Mouse (Mus musculus) intestine, embryonic 15.5 days (tissue): ENCODE results near the gene Dhdh. TPM values are rescaled to one million over a fixed set of nuclear protein-coding genes. Genes with fewer than 3 reads are reported as not detected.
"Not testable (repeated sequence)": the region's sequence is repeated elsewhere in the genome, so short reads cannot be mapped to it uniquely, and the experiment has no call there.

Experiments used
- ATAC-seq: fragments of 200-750 bp; cut with Nextera tagmentation; 2 replicates; pipeline ENCODE4 v1.8.0; 2017; ENCODE audit warnings: moderate TSS enrichment, moderate library complexity
- H3K27ac ChIP-seq: fragments of 300-500 bp; sonication (generic); 2 replicates; pipeline ENCODE4 v1.5.1; 2015; ENCODE audit warnings: mild to moderate bottlenecking, inconsistent platforms
- H3K27me3 ChIP-seq: fragments of 300-500 bp; sonication (generic); replicated peaks from 2 replicates; pipeline ENCODE4 v1.6.1; 2015; ENCODE audit warnings: inconsistent platforms
- H3K36me3 ChIP-seq: fragments of 300-500 bp; sonication (generic); 2 replicates; pipeline ENCODE4 v1.6.1; 2015; ENCODE audit warnings: inconsistent platforms
- H3K4me1 ChIP-seq: fragments of 300-500 bp; sonication (generic); replicated peaks from 2 replicates; pipeline ENCODE4 v1.6.1; 2015; ENCODE audit warnings: inconsistent platforms
- H3K4me2 ChIP-seq: fragments of 300-500 bp; sonication (generic); replicated peaks from 2 replicates; pipeline ENCODE4 v1.6.1; 2015; ENCODE audit warnings: mild to moderate bottlenecking, inconsistent platforms
- H3K4me3 ChIP-seq: fragments of 300-500 bp; sonication (generic); replicated peaks from 2 replicates; pipeline ENCODE4 v1.5.1; 2015; ENCODE audit warnings: inconsistent platforms
- H3K9ac ChIP-seq: fragments of 300-500 bp; sonication (generic); 2 replicates; pipeline ENCODE4 v1.6.1; 2015; ENCODE audit warnings: inconsistent platforms
- H3K9me3 ChIP-seq: fragments of 300-500 bp; sonication (generic); 2 replicates; pipeline ENCODE4 v1.6.1; 2016; ENCODE audit warnings: inconsistent platforms
- WGBS: fragments of 180-500 bp; shearing (Covaris S2); methylation state at CpG from one replicate; pipeline ENCODE4 v1.1.7; 2015; 5-methylcytosine and 5-hydroxymethylcytosine counted together
- polyA plus RNA-seq: library from polyadenylated mRNA; unstranded; fragments of >200 nt; fragmentation: Nextera tagmentation; extraction: Ambion mirVana; gene quantifications from 2 replicates; pipeline ENCODE4 v1.2.1, GENCODE M21; 2015

The Dhdh gene
- polyA plus RNA-seq, 1 experiment from 2014 or later: 2.7 TPM

- H3K27ac ChIP-seq, H3K36me3 ChIP-seq, H3K9me3 ChIP-seq, H3K9ac ChIP-seq, ATAC-seq, H3K4me2 ChIP-seq, H3K4me3 ChIP-seq, H3K27me3 ChIP-seq: not testable (repeated sequence)
- H3K4me1 ChIP-seq: peaks cover 11% of the 10 kb centered on the region; the same call in 1 of the 2 replicates
- 84% methylated on average over 5 of the region's 5 CpGs for whole genome bisulfite sequencing
These were observed 3.6 kb downstream of the Dhdh start for GRCm38 (mm10) chr7:45484985-45485384.

GRCm38 (mm10) chr7:45482166-45482565, 6.4 kb downstream of the Dhdh start:
- ATAC-seq: no peak
- no peaks in the 10 kb centered on the region for H3K27me3 ChIP-seq
- 73% methylated on average over 1 of the region's 1 CpGs for WGBS

DNA sequence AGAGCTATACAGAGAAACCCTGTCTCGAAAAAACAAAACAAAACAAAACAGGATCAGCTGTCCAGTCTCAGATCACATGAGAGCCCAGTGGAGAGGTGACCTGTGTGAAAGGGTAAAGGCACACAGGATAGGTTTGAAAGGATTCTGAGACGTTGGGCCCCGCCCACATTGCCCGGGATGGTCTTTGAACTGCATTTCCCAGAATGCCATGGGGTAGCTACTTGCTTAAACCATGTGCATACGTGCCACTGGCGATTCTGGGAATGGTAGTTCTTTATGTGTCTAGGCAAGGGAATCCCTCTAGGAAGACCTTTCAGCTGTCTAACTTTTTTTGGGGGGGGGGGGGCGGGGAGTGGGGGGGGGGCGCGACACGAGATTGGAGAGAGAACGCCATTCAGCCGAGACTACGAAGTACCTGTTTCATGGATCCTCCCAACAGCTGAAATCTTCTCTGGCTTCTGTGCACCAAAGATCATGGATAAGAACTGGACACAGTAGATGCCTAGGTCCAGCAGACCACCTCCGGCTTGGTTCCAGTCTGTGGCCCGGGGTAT, 7.2 kb downstream of the Dhdh start, which contains the start of gene Tulp2:
Gene Tulp2 (plus strand): TSS at position 504 of the 554 bp plus-strand sequence.
- 54% methylated on average over 15 of the region's 15 CpGs for whole genome bisulfite sequencing
- ATAC-seq: peak; percentile 76
- Histone ChIP-seq H3K27me3 (no peaks in the 10 kb centered on the region), H3K9ac (no peak within 1 kb of the TSS), H3K4me2 (no peak within 1 kb of the TSS), H3K9me3 (no peaks in the 10 kb centered on the region), H3K4me1 (no peaks in the 10 kb centered on the region), H3K4me3 (no peak within 1 kb of the TSS), H3K36me3 (no peaks in the 10 kb centered on the region), H3K27ac (no peak within 1 kb of the TSS)

More at GRCm38 (mm10) chr7:45482166-45482565, 6.4 kb downstream of the Dhdh start:
- Histone ChIP-seq H3K27ac (no peak overlapping the region), H3K9ac (no peak overlapping the region), H3K4me3 (no peak overlapping the region), H3K4me1 (no peaks in the 10 kb centered on the region), H3K36me3 (no peaks in the 10 kb centered on the region), H3K4me2 (no peak overlapping the region), H3K9me3 (no peaks in the 10 kb centered on the region)

DNA sequence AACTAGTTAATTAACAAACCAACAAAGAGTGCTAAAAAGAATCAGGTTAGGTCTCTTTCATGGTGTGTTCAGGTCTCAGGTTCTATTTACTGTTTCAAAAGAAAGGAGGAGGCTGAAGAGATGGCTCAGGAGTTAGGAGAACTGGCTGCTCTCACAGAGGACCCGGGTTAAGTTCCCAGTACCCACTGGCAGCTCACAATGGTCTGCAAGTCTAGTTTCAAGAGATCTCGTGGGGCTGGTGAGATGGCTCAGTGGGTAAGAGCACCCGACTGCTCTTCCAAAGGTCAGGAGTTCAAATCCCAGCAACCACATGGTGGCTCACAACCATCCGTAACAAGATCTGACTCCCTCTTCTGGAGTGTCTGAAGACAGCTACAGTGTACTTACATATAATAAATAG, 8.3 kb downstream of the Dhdh start:
- WGBS: 73% methylated on average over 4 of the region's 4 CpGs
- H3K27ac ChIP-seq, ATAC-seq, H3K27me3 ChIP-seq, H3K9me3 ChIP-seq, H3K4me3 ChIP-seq, H3K4me1 ChIP-seq, H3K9ac ChIP-seq, H3K4me2 ChIP-seq, H3K36me3 ChIP-seq: not testable (repeated sequence)

DNA sequence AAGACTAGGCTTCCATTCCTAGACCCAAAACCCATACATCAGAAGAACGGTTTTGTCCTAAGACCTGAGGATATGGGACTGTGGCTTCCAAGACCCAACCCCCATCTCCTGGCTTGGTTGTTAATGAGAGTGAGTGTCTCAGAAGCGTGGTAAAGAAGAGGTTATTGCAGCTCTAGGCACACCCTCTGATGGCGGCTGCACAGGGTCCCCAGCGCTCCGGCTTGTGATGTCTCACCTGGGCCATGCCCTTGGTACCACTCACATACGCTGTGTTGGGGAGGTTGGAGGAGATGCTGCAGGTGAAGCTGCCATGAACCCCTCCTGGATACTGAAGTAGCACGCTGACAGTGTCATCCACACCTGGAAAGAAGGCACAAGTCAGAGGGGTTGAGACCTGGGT, 9.8 kb downstream of the Dhdh start:
- no peaks in the 10 kb centered on the region for H3K36me3 ChIP-seq

GRCm38 (mm10) chr7:45477003-45477402, 11.6 kb downstream of the Dhdh start:
- ATAC-seq: no peak
- 10% methylated on average over 3 of the region's 3 CpGs for WGBS
- H3K4me1 ChIP-seq: 0 out of 2 replicates have a peak, but pooled peaks cover 2% of the 10 kb centered on the region
- H3K9ac ChIP-seq: no peak overlapping the region
- no peak overlapping the region for H3K27ac ChIP-seq
- H3K4me3 ChIP-seq: no peak overlapping the region
- no peaks in the 10 kb centered on the region for H3K9me3 ChIP-seq
- no peaks in the 10 kb centered on the region for H3K36me3 ChIP-seq
- no peak overlapping the region for H3K4me2 ChIP-seq
- H3K27me3 ChIP-seq: no peaks in the 10 kb centered on the region

More for the DNA sequence above, 9.8 kb downstream of the Dhdh start:
- no peak for ATAC-seq
- 92% methylated on average over 7 of the region's 7 CpGs for WGBS
- Histone ChIP-seq H3K27ac (no peak overlapping the region), H3K9me3 (no peaks in the 10 kb centered on the region), H3K4me3 (no peak overlapping the region), H3K27me3 (no peaks in the 10 kb centered on the region), H3K4me2 (no peak overlapping the region), H3K9ac (no peak overlapping the region), H3K4me1 (0 out of 2 replicates have a peak, but pooled peaks cover 2% of the 10 kb centered on the region)

DNA sequence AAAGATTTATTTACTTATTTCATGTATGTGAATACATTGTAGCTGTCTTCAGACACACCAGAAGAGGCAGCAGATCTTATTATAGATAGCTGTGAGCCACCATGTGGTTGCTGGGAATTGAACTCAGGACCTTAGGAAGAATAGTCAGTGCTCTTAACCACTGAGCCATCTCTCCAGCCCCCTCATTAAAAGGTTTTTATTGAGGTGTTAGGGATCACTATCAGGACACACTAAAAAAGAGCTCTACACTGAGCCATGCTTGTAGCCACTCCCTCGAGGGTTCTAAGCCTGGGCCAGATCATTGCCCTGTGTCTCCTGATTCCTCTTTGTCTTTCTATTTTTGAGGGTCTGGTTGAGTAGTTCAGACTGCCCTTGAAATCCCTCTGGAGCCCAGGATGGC, 12.2 kb downstream of the Dhdh start:
- 44% methylated on average over 1 of the region's 1 CpGs for WGBS
- 0 out of 2 replicates have a peak, but pooled peaks cover 2% of the 10 kb centered on the region for H3K4me1 ChIP-seq
- no peaks in the 10 kb centered on the region for H3K36me3 ChIP-seq
- H3K9ac ChIP-seq: no peak overlapping the region
- no peak overlapping the region for H3K27ac ChIP-seq
- no peak for ATAC-seq
- H3K27me3 ChIP-seq: no peaks in the 10 kb centered on the region
- no peak overlapping the region for H3K4me3 ChIP-seq
- H3K9me3 ChIP-seq: no peaks in the 10 kb centered on the region
- H3K4me2 ChIP-seq: no peak overlapping the region

DNA sequence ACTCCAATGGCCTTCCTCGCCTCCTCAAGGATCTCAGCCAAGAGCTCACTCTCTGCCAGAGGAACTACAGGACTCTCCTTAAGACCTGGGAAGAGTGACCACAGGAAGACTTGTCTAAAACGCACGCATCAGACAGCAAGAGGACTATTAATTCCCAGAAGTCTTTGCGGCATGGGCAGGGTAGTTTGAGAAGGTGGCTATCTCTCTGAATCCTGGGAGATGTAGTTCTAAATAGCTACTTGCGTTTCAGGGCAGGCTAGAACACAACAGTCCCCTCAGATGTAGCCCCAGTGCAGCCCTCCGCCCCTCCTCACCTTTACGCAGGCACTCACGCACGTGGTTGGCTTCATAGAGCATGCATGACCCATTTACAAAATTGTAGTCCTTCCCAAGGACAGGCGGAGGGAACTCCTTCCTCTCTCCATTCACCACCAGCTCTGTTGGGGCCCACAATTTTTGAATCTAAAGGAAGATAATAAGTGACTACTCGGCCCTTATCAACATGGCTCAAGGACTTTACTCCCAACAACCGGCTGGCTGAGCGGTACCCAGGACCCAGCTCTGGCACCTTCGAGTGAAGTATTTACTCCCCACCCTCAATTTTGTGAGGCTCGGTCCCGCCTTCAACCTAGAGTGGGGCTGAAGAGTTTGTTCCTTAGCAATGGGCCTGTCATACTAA, 13.2 kb downstream of the Dhdh start:
- 56% methylated on average over 16 of the region's 16 CpGs for WGBS
- Histone ChIP-seq H3K27me3 (no peaks in the 10 kb centered on the region), H3K36me3 (no peaks in the 10 kb centered on the region), H3K4me3 (no peak overlapping the region; the same call in 1 of the 2 replicates), H3K27ac (peak overlapping the region; percentile 45; the same call in 1 of the 2 replicates), H3K4me1 (0 out of 2 replicates have a peak, but pooled peaks cover 5% of the 10 kb centered on the region), H3K4me2 (peak overlapping the region; percentile 51), H3K9ac (no peak overlapping the region), H3K9me3 (no peaks in the 10 kb centered on the region)
- peak; percentile 79 for ATAC-seq

DNA sequence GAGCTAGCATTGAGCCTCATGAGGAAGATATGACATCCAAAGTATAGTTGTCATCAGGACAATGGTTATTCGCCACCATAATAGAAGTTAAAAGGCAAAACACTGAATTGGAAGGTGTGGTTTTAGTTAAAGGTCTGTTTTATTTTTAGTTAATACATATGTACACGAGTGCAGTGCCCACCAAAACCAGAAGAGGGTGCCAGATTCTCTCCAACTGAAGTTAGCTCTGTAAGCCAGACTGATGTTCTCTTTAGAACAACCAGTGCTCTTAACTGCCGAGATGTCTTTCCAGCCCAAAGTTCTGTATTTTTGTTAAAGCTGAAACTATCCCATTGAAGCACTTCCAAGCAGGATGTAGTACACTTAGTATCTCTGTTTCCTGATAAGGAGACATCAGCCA, 17.7 kb downstream of the Dhdh start:
- no peak for ATAC-seq
- peaks cover 11% of the 10 kb centered on the region for H3K4me1 ChIP-seq
- no peaks in the 10 kb centered on the region for H3K27me3 ChIP-seq
- no peak overlapping the region for H3K4me2 ChIP-seq
- H3K9me3 ChIP-seq: no peaks in the 10 kb centered on the region
- H3K36me3 ChIP-seq: no peaks in the 10 kb centered on the region
- no peak overlapping the region for H3K27ac ChIP-seq
- WGBS: 9% methylated on average over 3 of the region's 3 CpGs
- H3K9ac ChIP-seq: no peak overlapping the region
- H3K4me3 ChIP-seq: no peak overlapping the region

- ATAC-seq: peak; percentile 48; the same call in 1 of the 2 replicates
- 28% methylated on average over 7 of the region's 7 CpGs for WGBS
- peak overlapping the region; percentile 90; the same call in 1 of the 2 replicates for H3K9ac ChIP-seq
These were observed 21.4 kb downstream of the Dhdh start for GRCm38 (mm10) chr7:45467090-45467670.

DNA sequence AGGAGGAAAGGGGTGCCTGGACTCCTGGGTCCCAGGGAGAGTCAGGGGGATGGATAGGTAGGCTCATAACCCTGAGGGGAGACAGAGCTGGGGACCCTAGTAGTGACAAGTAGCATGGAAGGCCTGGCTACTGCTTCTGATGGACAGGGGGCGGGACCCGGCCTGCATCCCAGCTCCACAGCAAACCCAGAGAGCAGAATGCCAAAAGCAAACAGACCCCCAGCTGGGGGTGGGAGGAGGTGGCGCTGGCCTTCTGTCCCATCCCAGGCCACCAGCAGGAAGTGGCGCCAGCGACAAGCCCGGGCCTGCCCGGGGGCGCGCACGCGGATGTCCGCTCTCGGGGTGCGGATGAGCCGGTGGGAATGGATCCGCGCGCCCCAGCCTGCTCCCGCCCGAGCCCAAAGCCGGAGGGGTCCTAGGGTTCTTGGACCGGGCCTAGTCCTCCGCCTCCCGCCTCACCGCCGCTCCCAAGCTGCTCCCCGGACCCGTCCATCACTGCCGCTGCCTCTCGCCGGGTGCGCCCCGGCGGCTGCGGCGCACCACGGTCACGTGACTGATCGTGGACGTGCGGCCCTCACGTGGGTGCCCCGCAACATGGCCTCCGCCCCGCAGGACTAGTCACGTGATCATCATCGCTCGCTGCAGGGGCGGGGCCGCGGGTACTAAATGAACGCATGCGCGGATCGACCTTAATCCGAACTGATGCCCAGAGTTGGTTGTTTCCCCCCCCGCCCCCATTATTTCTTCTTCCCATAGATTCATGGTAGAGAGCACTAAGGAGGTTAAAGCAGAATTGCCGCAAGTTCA, 22.1 kb downstream of the Dhdh start, which contains the start of gene Bax:
Gene Bax (minus strand): TSS at position 616 of the 807 bp plus-strand sequence.
- Histone ChIP-seq H3K4me1 (peaks cover 23% of the 10 kb centered on the region), H3K9ac (peak within 1 kb of the TSS; percentile 90), H3K9me3 (no peaks in the 10 kb centered on the region), H3K4me3 (peak within 1 kb of the TSS; percentile 86), H3K36me3 (peaks cover 16% of the 10 kb centered on the region), H3K27me3 (no peaks in the 10 kb centered on the region), H3K27ac (peak within 1 kb of the TSS; percentile 58), H3K4me2 (peak within 1 kb of the TSS; percentile 89)
- under 1% methylated on average over 58 of the region's 58 CpGs for WGBS
- peak; percentile 86 for ATAC-seq

More at GRCm38 (mm10) chr7:45467090-45467670, 21.4 kb downstream of the Dhdh start:
- Histone ChIP-seq H3K27me3 (no peaks in the 10 kb centered on the region), H3K4me3 (peak overlapping the region; percentile 86), H3K4me1 (peaks cover 18% of the 10 kb centered on the region), H3K27ac (no peak overlapping the region), H3K9me3 (no peaks in the 10 kb centered on the region), H3K4me2 (peak overlapping the region; percentile 89), H3K36me3 (peaks cover 16% of the 10 kb centered on the region)

DNA sequence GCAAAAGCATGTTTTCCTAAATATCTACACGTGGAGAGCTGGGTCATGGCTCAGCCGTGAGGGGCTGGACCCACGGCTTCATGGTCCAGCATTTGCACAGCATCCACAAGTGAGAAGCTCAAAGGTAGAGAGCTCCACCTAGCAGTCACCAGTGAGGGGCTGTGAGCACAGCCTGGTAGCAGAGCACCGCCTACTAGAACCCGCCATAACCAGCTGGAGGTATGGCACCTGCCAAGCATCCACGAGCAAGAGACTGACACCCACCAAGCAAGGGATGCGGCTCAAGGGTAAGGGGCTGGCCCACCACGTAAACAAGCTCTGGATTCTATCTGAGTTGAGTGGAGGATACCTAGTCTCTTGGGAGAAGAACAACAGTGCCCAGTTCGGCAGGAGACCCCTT, 23.1 kb downstream of the Dhdh start:
- Histone ChIP-seq H3K27me3 (no peaks in the 10 kb centered on the region), H3K4me2 (peak overlapping the region; percentile 89), H3K4me1 (peaks cover 28% of the 10 kb centered on the region), H3K36me3 (peaks cover 16% of the 10 kb centered on the region), H3K4me3 (peak overlapping the region; percentile 86), H3K9ac (peak overlapping the region; percentile 90), H3K27ac (0 out of 2 replicates have a peak overlapping the region, but pooled peaks have one; percentile 58), H3K9me3 (no peaks in the 10 kb centered on the region)
- no peak for ATAC-seq
- WGBS: 74% methylated on average over 9 of the region's 9 CpGs
